Mouse (Mus musculus) neural tube, embryonic 14.5 days (tissue): ENCODE measurements at regions not wholly inside any gene's neighbourhood (a gene's known extent, or its start where the extent isn't known, plus 50 kb on each side); places are given as distances from the start of the nearest gene placed in this dataset.

Experiments
- ATAC-seq: fragments of 200-750 bp; cut with Nextera tagmentation; 2 replicates; pipeline ENCODE4 v1.8.0; 2017; ENCODE audit warnings: low read depth, mild to moderate bottlenecking, moderate TSS enrichment, moderate library complexity
- H3K27ac ChIP-seq: fragments of 300-500 bp; sonication (generic); 2 replicates; pipeline ENCODE4 v1.5.1; 2014; ENCODE audit warnings: low read depth, mild to moderate bottlenecking, control low read depth, low read length, moderate library complexity, mixed read lengths
- H3K27me3 ChIP-seq: fragments of 300-500 bp; sonication (generic); 2 replicates; pipeline ENCODE4 v1.6.1; 2014; ENCODE audit warnings: low read length; ENCODE audit not compliant: control insufficient read depth, insufficient read depth
- H3K36me3 ChIP-seq: fragments of 300-500 bp; sonication (generic); 2 replicates; pipeline ENCODE4 v1.6.1; 2014; ENCODE audit warnings: low read length, mixed read lengths; ENCODE audit not compliant: control insufficient read depth, insufficient read depth
- H3K4me1 ChIP-seq: fragments of 300-500 bp; sonication (generic); 2 replicates; pipeline ENCODE4 v1.6.1; 2014; ENCODE audit warnings: low read length; ENCODE audit not compliant: control insufficient read depth, insufficient read depth
- H3K4me2 ChIP-seq: fragments of 300-500 bp; sonication (generic); 2 replicates; pipeline ENCODE4 v1.6.1; 2014; ENCODE audit warnings: mild to moderate bottlenecking, low read depth, low read length, control low read depth
- H3K4me3 ChIP-seq: fragments of 300-500 bp; sonication (generic); 2 replicates; pipeline ENCODE4 v1.5.1; 2014; ENCODE audit warnings: low read depth, low read length, control low read depth, mixed read lengths
- H3K9ac ChIP-seq: fragments of 300-500 bp; sonication (generic); replicated peaks from 2 replicates; pipeline ENCODE4 v1.6.1; 2014; ENCODE audit warnings: low read depth, mild to moderate bottlenecking, control low read depth, low read length, mixed read lengths
- H3K9me3 ChIP-seq: fragments of 300-500 bp; sonication (generic); 2 replicates; pipeline ENCODE4 v1.6.1; 2016; ENCODE audit warnings: low read length; ENCODE audit not compliant: control insufficient read depth
- WGBS: fragments of 180-500 bp; shearing (Covaris S2); extraction: QIAGEN DNeasy Blood & Tissue Kit; methylation state at CpG from one replicate; pipeline ENCODE4 v1.1.7; 2014; 5-methylcytosine and 5-hydroxymethylcytosine counted together

DNA sequence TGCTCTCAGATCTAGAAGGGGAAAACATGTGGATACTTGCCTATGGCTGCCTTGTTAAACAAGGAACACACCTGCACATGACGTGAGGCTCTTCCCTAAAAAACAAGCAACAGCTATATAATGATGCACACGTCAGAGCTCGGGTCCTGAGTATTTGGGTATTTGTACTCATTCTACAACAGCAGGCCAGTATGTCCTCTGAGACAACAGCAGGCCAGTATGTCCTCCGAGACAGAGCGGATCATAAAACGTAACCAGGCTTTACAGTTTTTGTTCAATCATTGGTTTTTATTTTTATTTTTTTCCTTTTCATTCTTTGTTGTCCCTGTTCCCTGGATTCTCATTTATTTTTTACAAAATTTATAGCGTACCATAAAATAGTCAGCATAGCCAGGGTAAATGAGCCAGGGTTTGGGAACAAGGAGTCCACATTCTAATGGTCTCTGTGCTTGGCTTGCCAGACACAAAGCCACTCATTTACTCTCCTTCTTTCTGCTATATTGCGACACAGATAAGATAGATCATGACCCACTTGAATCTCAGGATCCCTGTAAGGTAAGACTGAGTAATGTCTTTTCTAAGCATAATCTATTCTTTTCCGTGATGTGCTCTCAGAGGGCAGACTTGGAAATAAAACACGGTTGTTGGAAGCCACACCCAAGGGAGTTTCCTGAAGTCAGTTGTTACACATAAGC, 111.8 kb downstream of the Avpr1a start:
- Histone ChIP-seq H3K27me3 (no peaks in the 10 kb centered on the region), H3K4me2 (no peak overlapping the region), H3K4me1 (peaks cover 6% of the 10 kb centered on the region; the same call in 1 of the 2 replicates), H3K4me3 (no peak overlapping the region), H3K27ac (no peak overlapping the region; the same call in 1 of the 2 replicates), H3K9me3 (no peaks in the 10 kb centered on the region), H3K36me3 (no peaks in the 10 kb centered on the region), H3K9ac (no peak overlapping the region)
- no peak for ATAC-seq
- WGBS: 47% methylated on average over 10 of the region's 10 CpGs

GRCm38 (mm10) chr10:122561924-122562323, 113.6 kb downstream of the Avpr1a start:
- 58% methylated on average over 3 of the region's 3 CpGs for WGBS
- H3K4me2 ChIP-seq: no peak overlapping the region
- ATAC-seq: no peak
- H3K27me3 ChIP-seq: no peaks in the 10 kb centered on the region
- no peak overlapping the region for H3K27ac ChIP-seq
- H3K4me1 ChIP-seq: peaks cover 6% of the 10 kb centered on the region; the same call in 1 of the 2 replicates
- H3K4me3 ChIP-seq: no peak overlapping the region
- no peaks in the 10 kb centered on the region for H3K9me3 ChIP-seq
- no peaks in the 10 kb centered on the region for H3K36me3 ChIP-seq
- no peak overlapping the region for H3K9ac ChIP-seq

DNA sequence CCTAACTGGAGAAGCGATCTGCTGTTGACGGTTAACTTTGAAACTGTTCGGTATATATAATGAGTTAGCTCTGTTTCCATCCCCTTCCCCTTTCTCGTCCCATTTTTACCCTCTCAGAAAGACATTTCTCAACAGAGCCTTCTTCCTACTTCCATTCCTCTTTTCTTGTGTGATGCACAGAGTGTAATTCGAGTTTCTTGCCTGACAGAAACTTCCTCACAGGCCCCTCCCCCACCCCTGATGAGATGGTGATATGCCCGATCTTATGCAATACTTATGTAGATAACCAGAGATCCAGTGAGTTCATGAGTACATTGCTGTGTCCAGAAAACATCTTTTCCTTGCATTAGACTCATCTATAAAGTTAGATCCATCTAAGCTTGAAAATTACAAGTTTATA, 114.2 kb downstream of the Avpr1a start:
- Histone ChIP-seq H3K27me3 (no peaks in the 10 kb centered on the region), H3K4me2 (no peak overlapping the region), H3K4me3 (no peak overlapping the region), H3K9me3 (no peaks in the 10 kb centered on the region), H3K9ac (no peak overlapping the region), H3K27ac (no peak overlapping the region), H3K36me3 (no peaks in the 10 kb centered on the region), H3K4me1 (peaks cover 6% of the 10 kb centered on the region; the same call in 1 of the 2 replicates)
- ATAC-seq: no peak
- WGBS: 75% methylated on average over 6 of the region's 6 CpGs

DNA sequence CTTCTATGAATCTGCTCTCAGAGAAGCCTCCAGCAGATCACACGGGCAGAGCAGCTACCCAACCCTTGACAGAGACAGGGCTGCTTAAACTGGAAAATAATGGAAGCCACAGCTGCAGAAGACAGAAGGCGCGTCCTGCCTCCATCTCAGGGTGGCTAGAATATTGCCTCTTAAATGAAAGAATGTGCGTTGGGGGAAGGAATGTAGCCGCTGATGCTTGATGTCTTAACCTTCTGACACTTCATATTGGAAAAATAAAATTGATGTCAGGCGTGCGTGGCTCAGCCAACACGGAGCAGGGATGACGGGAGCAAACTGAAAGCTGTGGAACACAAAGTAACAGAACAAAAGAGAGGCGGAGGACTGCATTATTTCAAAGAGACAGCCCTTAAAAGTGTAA, 114.6 kb upstream of the Ppm1h start:
- ATAC-seq: peak; percentile 71; the same call in 1 of the 2 replicates
- H3K4me2 ChIP-seq: peak overlapping the region; percentile 40; the same call in 1 of the 2 replicates
- WGBS: 10% methylated on average over 10 of the region's 10 CpGs

DNA sequence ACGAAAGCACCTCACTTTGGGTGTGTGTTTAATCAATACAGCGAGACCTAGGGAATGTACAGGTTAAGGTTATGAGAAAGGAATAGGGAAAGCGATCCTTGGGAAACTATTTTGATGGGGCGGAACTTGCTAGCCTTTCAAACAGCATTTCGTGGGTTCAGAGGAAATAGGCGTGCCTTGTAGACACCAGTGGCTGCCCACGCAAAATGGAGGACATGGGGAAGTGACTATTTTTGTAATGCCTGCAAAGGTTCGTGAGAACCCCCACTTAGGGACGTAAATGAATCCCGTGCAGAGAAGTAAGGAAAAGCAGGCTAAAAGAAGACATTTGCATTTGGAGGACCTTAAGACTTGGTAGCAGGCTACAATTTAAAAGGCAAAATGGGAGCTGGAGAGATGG, 114.1 kb upstream of the Ppm1h start:
- no peaks in the 10 kb centered on the region for H3K27me3 ChIP-seq
- WGBS: 73% methylated on average over 10 of the region's 10 CpGs
- no peak for ATAC-seq
- peak overlapping the region; percentile 40; the same call in 1 of the 2 replicates for H3K4me2 ChIP-seq
- peaks cover 6% of the 10 kb centered on the region; the same call in 1 of the 2 replicates for H3K4me1 ChIP-seq
- H3K9me3 ChIP-seq: no peaks in the 10 kb centered on the region
- peak overlapping the region; percentile 60 for H3K27ac ChIP-seq
- H3K9ac ChIP-seq: peak overlapping the region; percentile 46; the same call in 1 of the 2 replicates
- H3K4me3 ChIP-seq: no peak overlapping the region
- no peaks in the 10 kb centered on the region for H3K36me3 ChIP-seq

More for the DNA sequence above, 114.6 kb upstream of the Ppm1h start:
- Histone ChIP-seq H3K4me1 (peaks cover 6% of the 10 kb centered on the region; the same call in 1 of the 2 replicates), H3K36me3 (no peaks in the 10 kb centered on the region), H3K4me3 (no peak overlapping the region), H3K27ac (peak overlapping the region; percentile 60), H3K9ac (peak overlapping the region; percentile 46; the same call in 1 of the 2 replicates), H3K27me3 (no peaks in the 10 kb centered on the region), H3K9me3 (no peaks in the 10 kb centered on the region)

DNA sequence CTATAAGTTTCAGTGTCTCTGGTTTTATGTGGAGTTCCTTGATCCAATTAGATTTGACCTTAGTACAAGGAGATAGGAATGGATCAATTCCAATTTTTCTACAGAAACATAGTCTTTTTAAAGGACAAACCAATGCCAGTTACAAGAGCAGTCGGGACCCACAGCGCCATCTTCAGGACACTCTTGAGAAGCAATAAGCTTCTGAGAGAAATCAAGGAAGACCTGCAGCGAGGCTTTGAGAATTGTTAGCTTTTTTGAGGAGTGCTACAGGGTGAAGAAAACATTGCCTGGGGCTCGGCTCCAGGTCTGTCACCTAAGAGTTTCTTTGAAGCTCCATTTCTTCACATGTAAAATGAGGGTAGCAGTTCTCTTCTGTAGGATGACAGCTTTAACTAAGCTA, 112.0 kb upstream of the Ppm1h start:
- WGBS: 58% methylated on average over 4 of the region's 4 CpGs
- H3K9me3 ChIP-seq: no peaks in the 10 kb centered on the region
- H3K4me1 ChIP-seq: peaks cover 9% of the 10 kb centered on the region; the same call in 1 of the 2 replicates
- H3K4me2 ChIP-seq: no peak overlapping the region
- no peak overlapping the region for H3K4me3 ChIP-seq
- no peak for ATAC-seq
- H3K36me3 ChIP-seq: no peaks in the 10 kb centered on the region
- H3K27me3 ChIP-seq: no peaks in the 10 kb centered on the region
- no peak overlapping the region for H3K27ac ChIP-seq
- H3K9ac ChIP-seq: no peak overlapping the region

- Histone ChIP-seq H3K9me3 (no peaks in the 10 kb centered on the region), H3K27me3 (no peaks in the 10 kb centered on the region), H3K4me1 (peaks cover 2% of the 10 kb centered on the region; the same call in 1 of the 2 replicates), H3K36me3 (no peaks in the 10 kb centered on the region), H3K4me2 (no peak overlapping the region), H3K9ac (no peak overlapping the region), H3K27ac (no peak overlapping the region), H3K4me3 (no peak overlapping the region)
- ATAC-seq: no peak; the same call in 1 of the 2 replicates
- WGBS: 61% methylated on average over 13 of the region's 13 CpGs
Observed at GRCm38 (mm10) chr10:122569546-122570202, 108.9 kb upstream of the Ppm1h start.

DNA sequence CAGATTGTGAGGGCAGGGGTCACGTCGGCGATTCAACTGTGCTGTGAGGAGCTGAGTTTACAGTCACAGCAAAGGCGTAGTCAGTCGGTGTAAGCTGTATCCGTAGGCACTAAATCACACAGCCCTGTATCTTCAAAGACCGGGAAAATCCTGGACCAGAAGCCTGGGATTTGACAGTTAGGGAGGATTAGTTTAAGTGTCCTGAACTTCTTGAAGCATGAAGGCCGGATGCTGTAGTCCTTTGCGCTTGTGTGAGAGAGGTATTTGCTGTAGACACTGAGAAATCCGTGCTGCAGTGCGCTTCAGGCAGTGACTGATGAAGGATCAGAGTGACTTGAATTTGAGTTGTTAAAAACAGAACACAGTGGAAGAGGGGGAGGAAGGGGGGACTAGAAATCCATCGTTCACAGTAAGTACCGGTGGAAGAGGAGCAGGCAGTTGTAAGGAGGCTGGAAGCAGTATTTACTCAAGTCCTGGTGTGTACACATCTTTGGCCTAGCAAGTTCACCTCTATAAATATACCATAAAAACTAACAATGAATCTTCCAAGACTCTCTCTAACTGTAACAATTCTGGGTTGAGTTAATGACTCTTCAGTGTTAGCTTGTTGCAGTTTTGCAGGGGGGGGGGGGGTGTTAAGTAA, 107.5 kb upstream of the Ppm1h start:
- Histone ChIP-seq H3K36me3 (no peaks in the 10 kb centered on the region), H3K4me1 (peaks cover 2% of the 10 kb centered on the region; the same call in 1 of the 2 replicates), H3K9ac (no peak overlapping the region), H3K27me3 (no peaks in the 10 kb centered on the region), H3K4me3 (no peak overlapping the region), H3K9me3 (no peaks in the 10 kb centered on the region), H3K27ac (no peak overlapping the region), H3K4me2 (no peak overlapping the region)
- no peak for ATAC-seq
- WGBS: 29% methylated on average over 13 of the region's 13 CpGs
